Mouse (Mus musculus): ENCODE results near the gene Tor4a.

Gene Tor4a

DNA sequence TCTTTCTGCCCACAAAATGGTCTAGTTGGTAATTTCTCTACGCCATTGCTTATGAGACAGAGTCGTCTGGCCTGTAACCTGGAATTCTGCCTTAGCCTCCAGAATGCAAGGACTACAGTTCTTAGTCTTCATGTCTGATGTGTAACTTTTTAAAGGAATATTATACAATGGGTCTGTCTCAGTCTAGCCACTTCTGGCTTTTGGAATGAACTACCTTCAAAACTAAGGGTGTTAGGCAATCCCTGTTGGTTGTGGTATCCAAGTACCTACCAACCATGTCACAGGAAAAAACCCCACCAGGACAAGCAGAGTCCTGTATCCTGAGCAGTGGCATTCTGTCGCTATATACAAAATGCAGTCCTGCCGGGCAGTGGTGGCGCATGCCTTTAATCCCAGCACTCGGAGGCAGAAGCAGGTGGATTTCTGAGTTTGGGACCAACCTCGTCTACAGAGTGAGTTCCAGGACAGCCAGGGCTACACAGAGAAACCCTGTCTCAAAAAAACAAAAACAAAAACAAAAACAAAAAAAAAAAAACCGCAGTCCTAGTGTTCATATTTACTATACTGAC is 29.2 kb upstream of the Tor4a start:
- no peak for DNase-seq (ENCODE audit: low read depth, low spot score)

- peak; percentile 97 for DNase-seq (ENCODE audit: low read depth, low spot score)
These were observed 28.4 kb upstream of the Tor4a start for GRCm38 (mm10) chr2:25224766-25225752.

- DNase-seq (ENCODE audit: low read depth, low spot score) = no peak
These were observed 27.7 kb upstream of the Tor4a start, which contains the start of gene Tubb4b for GRCm38 (mm10) chr2:25224492-25224765. Tubb4b (minus strand) TSS chr2:25224702.

DNA sequence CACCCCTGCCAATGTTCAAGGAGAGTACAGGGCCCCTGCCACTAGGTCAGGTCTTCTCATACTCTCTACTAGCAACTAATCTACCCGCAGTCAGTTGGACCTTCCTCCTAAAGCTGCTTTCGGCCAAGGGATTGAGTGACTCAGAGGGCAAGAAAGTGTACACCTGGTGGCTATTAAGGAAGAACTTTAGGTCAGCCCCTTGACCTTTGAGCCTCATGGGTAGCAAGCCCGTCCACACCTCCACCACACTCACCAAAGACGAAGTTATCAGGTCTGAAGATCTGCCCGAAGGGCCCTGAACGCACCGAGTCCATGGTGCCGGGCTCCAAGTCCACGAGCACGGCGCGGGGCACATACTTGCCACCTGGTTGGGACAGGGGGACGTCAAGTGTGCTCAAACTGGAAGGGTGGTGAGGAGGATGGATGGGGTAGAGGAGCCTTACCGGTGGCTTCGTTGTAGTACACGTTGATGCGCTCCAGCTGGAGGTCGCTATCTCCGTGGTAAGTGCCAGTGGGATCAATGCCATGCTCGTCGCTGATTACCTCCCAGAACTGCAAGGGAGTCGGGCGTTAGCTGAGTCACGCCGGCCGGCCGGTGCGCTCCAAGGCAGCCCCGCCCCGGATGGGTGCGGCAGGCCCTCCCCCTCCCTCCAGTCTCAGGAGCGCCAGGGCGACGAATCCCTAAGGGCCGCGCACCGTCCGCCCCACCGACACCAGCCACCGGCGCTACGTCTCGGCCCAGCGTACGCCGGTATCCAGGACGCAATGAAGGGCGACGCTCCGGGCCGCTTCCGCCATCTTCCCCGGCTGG is 27.2 kb upstream of the Tor4a start:
- no peak for DNase-seq (ENCODE audit: low read depth, low spot score)

GRCm38 (mm10) chr2:25221331-25221772 is 24.7 kb upstream of the Tor4a start:
- no peak for DNase-seq (ENCODE audit: low read depth, low spot score)

DNA sequence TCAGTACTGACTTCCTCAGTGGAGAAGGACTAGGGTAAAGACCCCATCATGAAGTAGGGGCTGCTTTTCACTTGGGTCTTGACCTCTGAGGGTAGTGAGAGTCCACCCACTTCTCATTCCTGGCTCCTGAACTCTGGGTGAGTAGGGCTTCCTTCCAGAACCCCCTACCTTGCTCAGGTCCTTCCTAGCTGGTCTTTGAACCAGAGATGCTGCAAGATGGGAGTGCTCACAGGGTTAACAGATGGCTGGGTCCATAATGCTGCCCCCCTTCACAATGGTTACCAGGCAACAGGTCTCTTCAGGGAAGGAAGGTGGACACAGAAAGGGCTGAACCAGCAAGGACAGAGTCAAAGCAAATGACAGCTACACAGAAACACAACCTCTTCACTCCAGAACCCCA is 21.8 kb upstream of the Tor4a start, which contains the start of gene Fam166a:
TSS of gene Fam166a (plus strand) at position 301 of the 400 bp plus-strand sequence.
- no peak for DNase-seq (ENCODE audit: low read depth, low spot score)

DNA sequence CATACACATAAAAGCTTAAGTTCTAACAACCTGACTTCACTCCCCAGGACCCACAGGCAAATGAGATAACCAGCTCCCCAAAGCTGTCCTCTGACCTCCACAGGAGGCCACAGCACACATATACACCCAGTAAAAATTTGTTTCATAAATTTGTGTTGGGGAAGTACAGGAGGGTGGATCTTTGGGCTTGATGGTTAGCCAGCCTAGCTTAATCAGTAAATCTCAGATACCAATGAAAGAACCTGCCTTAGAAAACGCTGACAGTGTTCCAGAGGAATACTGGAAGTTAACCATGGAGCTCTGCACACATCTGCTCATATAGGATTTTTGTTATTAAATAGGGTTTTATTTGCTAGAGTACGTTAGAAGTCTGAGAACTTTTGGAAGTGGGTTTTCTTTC is 21.0 kb upstream of the Tor4a start:
- no peak for DNase-seq (ENCODE audit: low read depth, low spot score)

DNA sequence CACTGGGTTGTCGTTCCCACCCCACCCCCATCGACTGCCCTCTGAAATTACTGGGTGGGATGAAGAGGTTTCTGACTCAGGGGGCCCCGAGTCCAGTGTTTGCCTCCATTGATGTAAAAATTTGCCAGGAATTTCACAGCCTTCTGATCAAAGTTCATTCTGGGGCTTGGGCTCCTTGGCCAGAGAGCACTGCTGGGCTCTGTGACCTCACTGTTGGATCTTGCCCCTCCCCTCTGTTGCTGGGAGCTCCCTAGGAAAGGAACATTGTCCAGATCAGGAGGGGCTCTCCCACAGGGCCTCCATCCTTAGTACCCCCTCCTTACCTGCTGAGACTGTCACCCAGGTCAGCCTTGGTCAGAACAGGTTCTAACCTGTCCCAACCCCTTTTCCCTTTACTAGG is 17.8 kb upstream of the Tor4a start, which contains the start of gene Stpg3:
TSS of gene Stpg3 (minus strand) at position 194 of the 400 bp plus-strand sequence.
- no peak for DNase-seq (ENCODE audit: low read depth, low spot score)

GRCm38 (mm10) chr2:25213266-25213865 is 16.7 kb upstream of the Tor4a start:
- no peak for DNase-seq (ENCODE audit: low read depth, low spot score)

- no peak for DNase-seq (ENCODE audit: low read depth, low spot score)
These were observed 14.5 kb upstream of the Tor4a start, which contains the start of gene Nelfb for GRCm38 (mm10) chr2:25211121-25211670. Nelfb (minus strand) TSS chr2:25211489.

- DNase-seq (ENCODE audit: low read depth, low spot score) = no peak
These were observed 14.0 kb upstream of the Tor4a start for GRCm38 (mm10) chr2:25210686-25211085.

GRCm38 (mm10) chr2:25207593-25207992 is 10.9 kb upstream of the Tor4a start:
- no peak for DNase-seq (ENCODE audit: low read depth, low spot score)

GRCm38 (mm10) chr2:25203631-25204214 is 7.0 kb upstream of the Tor4a start:
- DNase-seq (ENCODE audit: low read depth, low spot score) = no peak

- no peak for DNase-seq (ENCODE audit: low read depth, low spot score)
These were observed 3.9 kb upstream of the Tor4a start for GRCm38 (mm10) chr2:25200631-25201030.

- no peak for DNase-seq (ENCODE audit: low read depth, low spot score)
These were observed 1.3 kb upstream of the Tor4a start for GRCm38 (mm10) chr2:25197946-25198345.

GRCm38 (mm10) chr2:25197191-25197590 is 505 bp upstream of the Tor4a start:
- DNase-seq (ENCODE audit: low read depth, low spot score) = no peak

GRCm38 (mm10) chr2:25195211-25196156 is 1.2 kb downstream of the Tor4a start:
- no peak for DNase-seq (ENCODE audit: low read depth, low spot score)

DNA sequence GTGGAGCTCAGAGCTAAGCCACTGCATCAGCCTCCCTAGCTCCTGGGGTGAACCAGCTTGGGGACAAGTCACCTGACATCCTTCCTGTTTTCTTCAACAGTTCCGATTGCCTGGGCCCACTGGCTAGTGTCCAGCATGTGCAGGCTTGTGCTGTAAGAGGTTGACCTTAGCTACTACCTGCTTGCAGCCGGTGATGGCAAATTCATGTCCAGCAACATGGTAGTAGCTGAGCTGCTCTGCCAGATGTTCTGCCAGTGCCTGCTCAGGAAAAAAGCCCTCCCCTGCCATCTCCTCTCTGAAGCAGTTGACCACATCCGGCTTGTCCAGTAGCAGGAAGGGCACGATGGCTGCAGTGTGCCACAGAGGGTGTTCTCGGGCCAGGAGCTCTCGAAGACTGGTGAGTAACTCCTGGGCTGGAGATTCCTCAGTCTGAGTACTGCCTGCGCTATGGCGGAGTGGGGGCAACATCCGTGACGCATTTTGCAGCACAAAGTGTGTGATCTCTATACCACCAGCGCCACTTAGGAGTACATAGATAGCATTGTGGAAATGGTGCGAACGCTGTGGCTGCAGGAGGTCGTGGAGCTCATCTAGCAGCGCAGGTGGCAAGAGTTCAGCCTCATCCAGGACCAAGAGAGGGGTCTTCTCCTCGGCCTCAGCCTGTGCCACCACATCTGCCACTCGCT is 2.1 kb downstream of the Tor4a start:
- no peak for DNase-seq (ENCODE audit: low read depth, low spot score)

DNA sequence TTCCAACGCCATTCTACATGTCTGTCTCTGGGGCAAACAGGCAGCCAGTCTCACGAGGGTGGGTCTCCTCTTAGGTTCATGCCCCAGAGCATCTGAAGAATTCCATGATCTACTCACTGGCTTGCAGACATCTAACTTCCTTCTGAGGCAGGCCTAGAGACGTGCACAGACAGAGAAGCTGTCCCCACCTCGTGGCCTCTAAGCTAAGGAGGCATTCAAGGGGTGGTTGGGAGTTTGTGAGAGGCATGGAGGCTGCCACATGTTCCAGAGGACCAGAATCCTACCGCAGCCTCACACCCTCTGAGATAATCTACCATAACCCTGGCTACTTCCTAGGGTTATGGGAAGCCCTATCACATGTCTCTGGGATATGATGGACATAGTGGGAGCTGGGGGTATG is 2.7 kb downstream of the Tor4a start:
- no peak for DNase-seq (ENCODE audit: low read depth, low spot score)

All from WW6 (cell line).